Mouse (Mus musculus): ENCODE data around the gene Wdr75.

The Wdr75 gene

DNA sequence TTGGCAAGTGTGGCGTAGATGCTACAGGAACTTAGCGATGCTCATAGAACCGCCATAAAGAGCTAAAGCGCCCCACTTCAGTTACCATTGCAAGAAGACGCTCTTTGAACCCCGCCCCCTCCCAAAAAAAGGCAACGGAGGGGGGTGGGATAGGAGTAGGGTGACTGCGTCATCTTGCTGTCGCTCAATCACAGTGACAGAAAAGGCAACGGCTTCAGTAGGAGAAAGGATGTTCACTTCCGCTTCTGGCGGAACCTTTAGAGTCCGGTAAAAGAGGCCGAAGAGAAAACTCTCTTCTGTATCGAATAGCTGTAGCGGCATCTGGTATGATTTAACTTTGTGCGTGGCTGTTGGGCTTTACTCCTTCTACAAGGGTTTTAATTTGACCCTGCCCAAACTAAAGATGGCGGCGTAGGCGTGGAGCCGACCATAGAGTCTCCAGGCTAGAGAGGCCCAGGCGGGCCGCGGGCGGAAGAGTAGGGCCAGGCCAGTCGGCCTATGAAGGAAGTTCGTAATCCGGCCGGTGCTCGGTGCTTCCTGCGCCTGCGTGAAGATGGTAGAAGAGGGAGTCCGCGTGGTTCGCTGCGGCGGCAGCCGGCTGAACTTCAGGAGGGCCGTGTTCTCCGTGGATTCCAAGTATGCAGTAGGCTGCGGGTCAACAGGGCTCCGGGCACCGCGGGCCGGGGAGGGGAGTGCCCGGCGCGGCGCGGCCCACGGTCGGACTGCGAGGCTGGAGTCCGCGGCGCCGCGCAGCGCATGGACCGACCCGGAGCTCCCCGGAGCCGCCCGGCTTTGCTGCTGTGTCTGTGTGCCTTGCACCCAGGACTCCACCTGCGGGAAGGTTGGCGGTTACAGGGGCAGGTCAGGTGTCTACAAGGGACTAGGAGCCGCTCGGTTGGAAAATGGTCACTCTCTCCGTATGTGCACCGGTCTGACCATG lies at the start of gene Wdr75:
Wdr75 (plus strand) TSS at position 198 of the 940 bp plus-strand sequence.
- peak; percentile 96 for DNase-seq (ENCODE audit: low read depth, low spot score)

DNA sequence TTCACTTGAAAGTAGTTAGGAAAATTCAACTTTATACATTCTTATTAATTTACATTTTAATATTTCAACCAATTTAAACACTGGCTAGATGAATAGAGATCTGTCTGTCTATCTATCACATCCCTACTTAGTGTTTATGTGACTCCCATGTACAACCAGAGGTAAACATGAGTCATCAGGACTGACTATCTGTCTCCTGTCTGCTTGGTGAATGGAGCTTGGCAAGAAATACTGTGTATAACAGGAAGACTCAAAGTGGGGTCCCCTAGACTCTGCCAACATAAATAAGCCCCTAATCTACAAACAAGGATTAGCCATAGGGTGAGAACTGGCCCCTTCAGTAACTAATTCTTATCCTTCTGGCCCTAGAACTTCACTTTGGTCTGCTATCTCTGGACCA lies 39.1 kb upstream of the Wdr75 start:
- no peak for DNase-seq (ENCODE audit: low read depth, low spot score)

DNA sequence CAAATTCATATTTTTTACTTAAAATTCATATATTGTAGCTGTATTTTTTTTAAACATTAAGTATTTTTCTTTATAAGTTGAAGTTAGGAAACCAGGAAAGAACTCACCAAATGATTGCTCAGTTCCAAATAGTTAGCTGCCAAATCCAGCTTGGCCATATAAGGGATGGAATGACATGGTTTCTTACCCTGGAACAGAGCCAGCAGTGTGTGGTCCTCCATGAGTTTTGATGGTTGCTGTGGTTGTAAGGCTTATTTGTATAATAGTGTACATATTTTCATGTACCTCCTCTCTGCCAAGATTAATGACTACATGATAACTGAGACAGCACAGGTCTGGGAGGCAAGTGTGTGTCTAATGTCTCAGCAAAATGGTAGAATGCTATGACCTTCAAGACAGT lies 38.3 kb upstream of the Wdr75 start:
- no peak for DNase-seq (ENCODE audit: low read depth, low spot score)

DNA sequence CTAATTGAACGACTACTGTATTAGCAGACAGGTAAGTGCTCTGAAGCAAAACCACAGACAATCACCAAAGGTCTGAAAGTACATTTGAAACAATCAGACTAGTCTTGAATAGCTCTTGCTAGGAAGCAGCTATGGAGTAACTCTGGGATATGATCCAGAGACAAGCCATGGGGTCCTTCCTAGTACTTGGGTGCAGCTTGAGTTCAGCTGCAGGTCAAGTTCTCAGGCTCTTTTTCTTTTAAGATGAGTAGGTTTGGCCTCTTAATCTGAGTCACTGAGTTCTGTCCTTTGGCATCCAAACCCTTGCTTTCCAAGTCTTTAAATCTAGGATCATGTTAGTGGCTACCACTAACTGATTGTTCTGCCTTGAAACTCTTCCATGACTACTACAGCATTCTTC lies 37.0 kb upstream of the Wdr75 start:
- no peak for DNase-seq (ENCODE audit: low read depth, low spot score)

DNA sequence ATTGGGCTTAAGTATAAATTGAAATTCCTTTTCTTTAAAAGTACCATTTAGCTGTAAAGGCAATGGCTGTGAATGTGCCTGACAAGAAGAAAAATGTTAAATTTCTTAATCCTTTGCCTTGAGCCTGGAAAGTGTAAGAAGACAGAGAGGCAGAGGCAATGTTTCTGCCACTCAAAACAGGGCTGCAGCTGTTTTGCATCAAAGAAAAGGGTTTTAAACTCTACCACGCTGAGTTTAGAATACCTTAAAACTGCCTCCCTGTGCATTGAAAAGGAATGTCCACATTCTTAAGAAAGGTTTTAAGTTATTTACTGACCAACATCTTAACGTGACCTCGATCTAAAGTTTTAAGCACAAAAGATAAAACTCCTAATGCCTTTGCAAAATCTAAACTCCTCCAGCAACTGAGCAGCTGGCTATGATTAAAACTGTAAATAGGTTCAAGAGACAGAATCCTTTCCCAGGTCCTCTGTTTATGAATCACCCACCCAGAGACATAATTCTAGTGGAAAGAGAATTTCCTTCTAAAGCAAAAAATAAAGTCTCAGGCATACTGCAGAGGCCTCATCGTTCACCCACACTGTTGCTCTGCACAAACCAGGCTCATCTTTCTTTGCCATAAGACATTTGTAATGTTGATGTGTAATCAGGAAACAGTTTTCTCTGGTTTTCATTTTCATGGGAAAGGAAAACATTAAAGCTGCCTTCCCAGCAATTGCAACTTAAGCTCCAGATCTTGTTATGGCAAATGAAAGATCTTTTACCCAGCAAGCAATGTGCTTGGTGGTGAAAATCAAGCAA lies 34.1 kb upstream of the Wdr75 start:
- DNase-seq (ENCODE audit: low read depth, low spot score): no peak

DNA sequence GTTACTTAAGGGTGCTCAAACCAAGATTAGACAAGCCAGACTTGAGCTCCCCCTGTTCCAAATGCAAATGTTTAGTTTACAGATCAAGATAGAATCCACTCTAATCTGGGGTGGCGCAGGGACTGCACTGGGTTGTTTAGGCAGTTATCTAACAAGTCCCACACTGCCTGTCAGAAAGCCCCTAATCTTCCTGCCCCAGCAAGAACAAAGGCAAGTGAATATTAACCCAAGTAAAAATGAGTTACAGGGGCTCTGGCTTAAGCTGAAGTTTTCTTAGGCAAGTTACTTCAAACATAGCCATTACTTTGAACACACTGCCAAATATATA lies 33.5 kb upstream of the Wdr75 start:
- no peak for DNase-seq (ENCODE audit: low read depth, low spot score)

DNA sequence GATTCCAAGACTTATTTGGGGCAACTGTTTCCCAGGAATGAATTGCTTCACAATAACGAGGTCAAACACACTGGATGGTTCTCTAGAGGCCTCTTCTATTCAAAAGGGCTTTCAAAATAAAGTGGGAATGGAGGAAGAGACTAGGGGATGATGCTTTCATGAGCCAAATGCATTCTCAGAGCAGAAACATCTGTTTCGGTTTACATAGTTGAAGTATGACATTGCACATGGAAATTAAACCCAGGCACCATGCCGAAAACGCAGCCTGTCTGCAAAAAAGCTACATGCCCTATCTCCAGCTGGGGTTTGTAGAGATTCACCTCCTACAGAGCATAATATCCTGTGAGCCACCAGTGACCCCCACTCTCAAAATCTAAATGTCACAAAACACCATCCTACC lies 29.3 kb upstream of the Wdr75 start:
- DNase-seq (ENCODE audit: low read depth, low spot score): no peak

DNA sequence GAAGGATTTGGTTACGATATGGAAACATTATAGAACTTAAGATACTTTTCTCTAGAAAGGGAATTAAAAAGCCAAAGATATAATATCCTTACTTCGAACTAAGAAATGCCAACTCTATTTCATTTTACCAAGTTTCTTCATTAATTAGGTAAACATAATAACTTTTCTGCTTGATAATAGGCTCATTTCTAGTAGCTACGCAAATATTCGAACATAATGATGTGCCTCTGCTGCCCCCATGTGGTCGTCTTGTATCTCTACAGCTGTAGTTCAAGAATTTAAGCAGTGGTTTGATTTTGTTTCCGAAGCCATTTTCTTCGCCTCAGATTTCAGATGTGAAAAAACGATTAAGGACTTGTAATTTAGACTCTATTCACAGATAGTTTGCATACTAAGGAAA lies 28.8 kb upstream of the Wdr75 start:
- peak; percentile 61 for DNase-seq (ENCODE audit: low read depth, low spot score)

DNA sequence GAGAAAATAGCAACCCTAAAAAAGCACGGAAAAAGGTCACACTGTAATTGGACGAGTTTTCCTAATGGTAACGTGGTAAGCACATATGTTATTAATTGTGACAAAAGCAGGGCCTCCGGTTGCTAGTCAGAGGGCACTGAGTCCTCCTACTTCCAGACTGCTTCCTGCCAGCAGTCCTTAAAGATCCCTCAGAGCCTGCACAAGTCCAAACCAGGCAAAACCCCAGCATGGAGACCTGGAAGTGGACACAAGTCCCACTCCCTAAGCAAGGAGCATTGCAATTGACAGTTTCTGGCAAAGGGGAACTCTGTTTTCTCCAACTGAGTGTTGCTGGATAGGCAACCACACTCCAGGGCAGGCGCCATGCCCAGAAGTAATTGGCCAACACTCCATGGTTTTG lies 27.4 kb upstream of the Wdr75 start:
- no peak for DNase-seq (ENCODE audit: low read depth, low spot score)

DNA sequence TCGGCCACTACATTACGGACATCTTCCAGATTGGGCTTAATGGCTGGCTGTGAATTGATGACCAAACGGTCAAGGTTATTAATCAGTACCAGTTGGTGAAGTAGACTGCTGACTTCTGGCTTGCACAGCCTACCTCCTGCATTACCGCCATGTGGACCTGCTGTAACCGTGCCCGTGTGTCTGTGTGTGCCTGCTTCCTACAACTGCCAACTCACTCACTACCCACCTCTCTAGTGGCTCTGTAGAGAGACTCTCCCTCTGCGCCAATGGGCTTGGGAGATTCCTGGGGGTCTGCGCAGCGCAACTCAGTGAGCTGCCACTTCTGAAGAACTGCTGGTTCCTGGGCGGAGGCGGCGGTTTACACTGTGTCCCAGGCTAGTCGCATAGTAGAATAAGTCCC lies 25.6 kb upstream of the Wdr75 start:
- DNase-seq (ENCODE audit: low read depth, low spot score): no peak

DNA sequence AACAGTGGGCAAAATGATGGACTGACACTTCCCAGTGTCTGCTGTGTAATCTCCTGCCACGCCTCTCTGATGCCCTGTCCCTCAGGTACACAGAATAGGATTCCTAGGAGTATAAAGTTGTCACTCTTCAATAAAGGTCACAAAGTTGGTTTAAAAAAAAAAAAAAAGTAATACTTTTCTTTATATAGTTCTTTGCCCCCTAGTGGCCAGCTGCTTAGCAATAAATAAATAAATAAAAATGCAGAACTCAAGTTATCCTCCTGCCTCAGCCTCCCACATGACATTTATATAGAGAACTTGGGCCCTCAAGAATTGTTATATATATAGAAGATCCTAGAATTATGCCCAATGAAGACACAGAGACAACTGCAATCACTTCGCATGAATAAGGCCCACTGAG lies 24.9 kb upstream of the Wdr75 start:
- peak; percentile 28 for DNase-seq (ENCODE audit: low read depth, low spot score)

DNA sequence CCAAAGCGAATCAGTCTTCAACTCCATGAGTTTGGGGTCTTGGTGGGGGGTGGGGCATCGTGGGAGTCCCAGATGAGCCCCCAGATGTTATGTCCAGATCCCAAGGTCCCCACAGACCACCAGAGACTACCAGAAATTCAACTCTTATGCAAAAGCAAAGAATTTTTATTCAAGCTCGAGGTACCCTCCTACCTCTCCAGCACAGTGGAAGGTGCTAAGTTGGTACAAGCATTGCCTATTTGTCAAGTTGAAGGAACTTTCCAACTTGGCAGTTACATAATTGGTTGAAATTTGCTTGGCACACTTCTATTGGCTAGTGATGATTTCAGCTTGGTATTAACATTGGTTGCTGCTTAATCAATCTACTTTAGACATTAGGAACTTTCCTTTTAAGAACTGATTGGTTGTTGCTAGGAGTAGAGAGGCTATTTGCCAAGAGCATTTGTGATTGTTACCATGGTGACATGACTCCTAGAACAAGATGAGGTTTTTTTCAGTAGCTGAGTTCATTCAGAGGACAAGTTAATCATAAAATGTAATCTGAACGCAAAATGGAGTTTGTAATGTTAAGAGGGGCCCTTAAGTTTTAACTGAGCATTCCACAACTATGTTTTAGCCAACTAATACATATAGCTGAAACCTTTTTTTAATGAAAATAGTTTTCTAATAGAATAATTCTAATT lies 14.2 kb upstream of the Wdr75 start:
- DNase-seq (ENCODE audit: low read depth, low spot score): no peak

DNA sequence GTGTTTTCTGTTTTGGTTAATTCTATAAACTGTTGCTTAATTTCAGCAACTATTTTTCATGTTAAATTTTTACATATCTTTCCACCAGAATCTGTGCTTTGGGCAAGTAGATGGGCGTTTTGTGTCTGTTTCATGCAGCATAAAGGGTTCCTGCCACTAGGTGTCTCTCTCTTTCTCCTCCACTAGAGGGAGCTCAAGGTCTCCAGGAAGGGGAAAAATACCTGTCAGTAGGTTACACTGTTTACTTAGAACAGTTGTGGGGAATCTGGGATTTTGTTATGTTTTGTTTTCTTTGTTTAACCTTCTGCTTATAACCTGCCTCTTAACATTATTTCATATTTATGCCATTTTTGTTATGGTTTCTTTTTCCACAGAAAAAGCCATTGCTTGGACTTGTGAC lies 21.9 kb downstream of the Wdr75 start:
- DNase-seq (ENCODE audit: low read depth, low spot score): peak; percentile 55

DNA sequence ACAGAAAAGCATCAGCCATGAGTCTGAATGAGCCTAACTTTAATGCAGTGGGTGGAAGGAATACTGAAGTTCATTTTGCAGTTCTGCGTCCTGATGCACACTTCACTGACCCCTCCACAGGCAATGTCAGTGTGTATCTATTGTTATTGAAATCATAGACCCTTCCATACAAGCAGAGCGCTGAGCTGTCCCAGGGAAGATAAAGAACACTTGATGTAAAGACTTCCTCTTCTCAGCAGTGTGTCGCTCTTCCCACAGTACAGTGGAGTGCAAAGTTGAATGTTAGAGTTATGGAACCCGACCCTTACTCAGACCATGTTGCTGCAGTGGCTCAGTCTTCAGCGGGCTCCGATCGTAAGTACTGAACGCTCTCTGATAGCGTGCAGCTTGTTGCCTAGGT lies 23.6 kb downstream of the Wdr75 start:
- DNase-seq (ENCODE audit: low read depth, low spot score): no peak

DNA sequence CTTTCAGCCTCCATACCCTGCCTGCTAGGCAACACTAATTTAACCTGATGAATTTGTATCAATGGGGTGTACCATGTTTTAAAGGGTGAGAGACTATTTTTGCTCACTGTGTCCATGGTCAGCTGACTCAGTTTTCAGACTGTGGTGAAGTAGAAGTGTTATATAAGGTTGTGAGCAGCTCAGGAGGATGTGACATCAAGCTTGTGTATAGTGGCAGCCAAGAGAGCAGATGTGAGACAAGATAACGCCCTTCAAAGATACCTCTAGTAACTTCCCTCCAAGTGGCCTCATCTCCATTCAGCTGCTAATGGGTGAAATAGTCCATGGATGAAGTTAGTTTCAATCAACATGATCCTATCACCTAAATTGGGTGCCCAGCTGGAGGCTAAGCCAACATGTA lies 29.5 kb downstream of the Wdr75 start:
- DNase-seq (ENCODE audit: low read depth, low spot score): no peak

DNA sequence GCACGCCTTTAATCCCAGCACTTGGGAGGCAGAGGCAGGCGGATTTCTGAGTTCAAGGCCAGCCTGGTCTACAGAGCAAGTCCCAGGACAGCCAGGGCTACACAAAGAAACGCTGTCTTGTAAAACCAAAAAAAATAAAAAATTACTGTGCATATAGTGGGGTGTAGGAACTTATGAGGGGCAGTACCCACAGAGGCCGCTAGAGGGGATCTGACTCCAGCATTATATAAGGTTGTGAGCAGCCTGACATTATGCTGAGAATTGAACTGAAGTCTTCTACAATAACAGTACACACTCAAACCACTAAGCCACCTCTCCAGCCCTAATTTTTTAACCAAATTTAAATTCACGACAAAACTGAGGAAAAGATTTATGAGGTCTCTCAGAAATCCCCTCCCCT lies 30.2 kb downstream of the Wdr75 start:
- DNase-seq (ENCODE audit: low read depth, low spot score): peak; percentile 78

DNA sequence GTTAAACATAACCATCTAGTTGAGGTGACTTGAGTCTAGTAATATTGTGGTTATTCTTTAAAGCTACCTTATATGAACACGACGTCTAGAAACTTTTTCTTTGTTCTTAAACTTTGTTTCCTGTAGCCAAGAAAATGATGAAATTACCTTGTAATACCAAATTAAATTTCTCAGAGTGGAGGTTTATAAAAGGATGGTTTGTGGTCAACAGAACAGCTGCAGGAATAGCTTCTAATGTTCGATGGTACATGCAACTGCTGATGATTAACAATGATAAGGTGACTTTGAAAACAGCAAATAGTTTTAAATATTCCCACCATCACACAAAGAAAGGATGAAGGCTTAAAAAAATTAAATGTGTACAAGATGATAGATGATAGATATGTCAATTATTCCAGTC lies 30.7 kb downstream of the Wdr75 start:
- no peak for DNase-seq (ENCODE audit: low read depth, low spot score)

DNA sequence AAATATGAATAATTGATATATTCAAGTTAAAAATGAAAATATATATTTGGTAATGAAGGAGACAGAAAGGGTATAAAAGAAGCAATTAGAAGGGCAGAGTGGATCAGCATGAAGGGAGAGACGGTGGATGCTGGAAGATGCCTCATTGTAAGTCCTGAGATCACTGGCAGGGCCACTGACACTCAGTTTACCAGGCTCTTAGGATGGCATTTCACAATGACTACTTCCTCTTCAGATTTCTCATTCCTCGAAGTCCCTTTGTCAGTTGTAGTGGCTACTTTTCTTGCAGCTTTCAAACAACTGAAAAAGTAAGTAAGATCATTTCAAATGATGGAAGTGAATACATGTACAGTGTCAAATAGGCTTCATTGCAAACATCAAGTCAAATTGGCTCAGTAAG lies 31.2 kb downstream of the Wdr75 start:
- peak; percentile 39 for DNase-seq (ENCODE audit: low read depth, low spot score)

DNA sequence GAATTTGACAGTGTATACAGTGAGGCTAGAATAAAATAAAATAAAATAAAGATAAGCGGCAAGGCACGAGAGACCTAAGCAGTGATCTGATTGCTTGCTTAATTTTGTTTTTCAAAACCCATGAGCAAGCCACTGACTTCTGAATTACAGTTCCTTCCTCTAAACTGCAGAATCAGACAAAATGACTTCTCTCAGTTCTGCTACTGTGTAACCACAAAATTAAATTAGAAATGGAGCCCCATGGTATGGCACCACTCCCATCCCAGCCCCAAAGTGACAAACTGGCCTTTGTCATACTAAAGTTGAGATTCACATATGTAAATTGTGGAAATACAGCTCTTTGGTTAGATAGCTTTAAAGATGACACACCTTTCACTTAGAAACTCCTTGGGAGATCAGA lies 31.8 kb downstream of the Wdr75 start:
- peak; percentile 49 for DNase-seq (ENCODE audit: low read depth, low spot score)

DNA sequence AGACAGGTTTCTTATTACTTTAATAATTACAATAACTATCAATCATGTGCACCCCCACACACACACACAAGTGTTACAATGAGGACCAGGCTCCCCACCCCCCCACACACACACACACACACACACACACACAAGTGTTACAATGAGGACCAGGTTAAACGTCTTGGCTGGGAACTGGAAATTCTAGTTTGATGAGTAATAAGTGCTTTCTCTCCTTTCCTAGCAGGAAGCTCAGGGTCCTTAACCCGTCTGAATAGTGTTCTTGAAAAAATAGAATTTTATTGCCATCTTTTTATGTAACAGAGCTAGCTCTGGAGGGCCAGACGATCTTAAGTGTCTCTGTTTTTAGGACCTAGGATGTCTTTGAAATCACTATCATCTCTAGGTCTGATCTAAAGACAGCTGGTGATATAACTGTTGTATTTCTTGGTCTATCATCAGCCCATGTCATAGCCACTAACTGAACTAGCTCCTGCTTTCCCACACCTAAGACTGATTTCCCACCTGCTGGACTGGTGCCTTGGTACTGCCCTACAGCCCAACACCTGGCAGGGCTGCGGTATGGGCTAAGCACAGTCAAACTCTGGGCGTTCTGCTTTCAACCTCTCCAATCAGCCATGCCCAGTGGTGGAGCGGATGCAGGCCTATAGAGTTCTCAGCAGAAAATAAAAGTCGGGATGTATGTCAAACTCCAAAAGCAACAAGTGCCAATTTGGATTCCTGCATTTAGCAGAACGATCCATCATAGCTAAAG lies 35.7 kb downstream of the Wdr75 start:
- no peak for DNase-seq (ENCODE audit: low read depth, low spot score)

DNA sequence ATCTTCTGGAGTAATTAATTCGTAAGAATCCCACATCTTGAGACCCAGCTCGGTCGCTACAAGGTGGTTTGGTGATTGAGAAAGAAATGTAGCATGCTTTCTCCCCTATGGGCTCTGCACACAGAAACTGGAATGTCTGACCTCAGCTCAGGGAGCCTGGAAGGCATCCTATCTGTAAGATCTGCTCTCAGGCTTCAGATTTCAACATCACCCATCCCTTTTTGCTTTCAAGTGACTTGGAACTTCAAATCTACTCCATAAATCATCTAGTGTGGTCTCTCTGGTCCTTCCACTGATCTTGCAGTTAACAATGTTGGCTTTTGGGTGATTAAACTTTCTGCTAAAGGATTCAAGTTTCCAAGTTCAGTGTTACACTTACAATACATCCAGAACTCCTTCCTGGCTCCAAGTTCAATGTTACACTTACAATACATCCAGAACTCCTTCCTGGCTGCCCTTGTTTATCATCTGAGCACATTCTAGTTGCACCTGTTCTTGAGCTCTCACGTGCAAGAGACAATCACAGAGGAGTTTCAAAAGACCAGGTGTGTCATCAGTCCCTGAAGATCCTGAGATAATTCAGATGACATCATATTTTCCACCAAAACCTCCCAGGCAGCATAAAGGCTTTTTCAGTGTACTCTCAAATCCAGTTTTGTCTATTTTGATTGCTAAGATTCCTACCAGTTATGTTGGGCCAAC lies 40.5 kb downstream of the Wdr75 start:
- DNase-seq (ENCODE audit: low read depth, low spot score): no peak
